Mouse (Mus musculus): ENCODE measurements at regions not wholly inside any gene's neighbourhood (a gene's known extent, or its start where the extent isn't known, plus 50 kb on each side); places are given as distances from the start of the nearest gene placed in this dataset.

DNA sequence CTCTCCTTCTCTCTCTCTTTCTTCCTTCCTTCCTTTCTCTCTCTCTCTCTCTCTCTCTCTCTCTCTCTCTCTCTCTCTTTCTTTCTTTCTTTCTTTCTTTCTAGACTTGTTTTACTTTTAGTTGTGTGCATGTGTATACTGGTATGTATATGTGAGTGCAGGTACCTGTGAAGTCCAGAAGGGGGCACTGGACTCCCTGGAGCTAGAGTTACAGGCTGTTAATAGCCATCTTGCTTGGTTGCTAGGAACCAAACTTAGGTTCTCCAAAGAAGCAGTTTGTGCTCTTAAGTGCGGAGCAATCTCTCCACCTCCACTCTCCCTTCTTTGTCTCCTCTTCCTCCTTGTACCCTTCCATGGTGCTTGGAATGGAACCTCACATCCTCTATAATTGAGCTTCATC lies 77.2 kb downstream of the Gm10604 start:
- DNase-seq = no peak

DNA sequence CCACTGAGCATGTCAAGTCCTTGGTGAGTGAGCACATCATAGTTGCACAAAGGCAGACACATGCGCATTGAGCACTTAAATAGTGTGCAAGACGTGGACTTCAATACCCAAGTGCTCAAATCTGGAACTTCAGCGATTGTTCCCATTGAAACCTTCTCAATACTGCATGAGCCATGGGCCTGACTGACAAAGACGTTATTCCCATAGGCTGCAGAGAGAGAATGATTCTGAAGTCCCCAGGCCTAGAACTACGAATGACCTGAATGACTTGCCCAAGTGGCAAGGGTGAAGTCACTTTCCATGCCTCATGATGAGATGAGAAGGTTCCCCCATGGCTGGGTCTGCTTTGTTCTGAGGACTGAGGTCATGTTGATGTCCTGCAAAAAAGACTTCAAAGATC lies 77.7 kb downstream of the Gm10604 start:
- no peak for DNase-seq

DNA sequence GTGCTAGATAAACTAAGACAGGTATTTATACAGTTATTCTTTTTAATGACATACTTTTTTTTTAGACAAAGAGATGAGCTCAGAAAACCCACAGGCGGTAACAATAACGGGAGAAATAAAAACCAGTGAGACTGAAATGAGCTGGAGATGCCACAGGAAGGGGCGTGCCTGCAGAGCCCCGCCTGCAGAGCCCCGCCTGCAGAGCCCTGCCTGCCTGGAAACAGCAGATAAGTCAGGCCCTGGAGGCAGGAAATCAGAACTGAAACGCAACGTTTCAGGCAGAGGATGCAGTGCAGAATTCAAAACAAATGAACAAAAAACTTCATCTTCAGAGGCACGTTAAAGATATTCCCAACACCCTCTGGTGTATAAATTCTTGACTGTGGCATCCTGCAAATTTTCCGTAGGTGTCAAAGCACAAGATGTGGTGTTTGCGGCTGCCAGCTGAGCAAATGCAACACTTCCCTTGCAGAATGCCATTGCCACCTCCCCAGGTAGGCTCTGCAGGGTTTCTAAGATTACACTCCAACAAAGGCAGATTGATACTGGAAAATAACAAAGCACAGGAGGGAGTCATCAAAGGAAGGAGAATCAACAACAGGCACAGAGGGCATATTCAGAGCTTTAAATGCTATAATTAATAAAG lies 81.0 kb downstream of the Gm10604 start:
- no peak for DNase-seq

DNA sequence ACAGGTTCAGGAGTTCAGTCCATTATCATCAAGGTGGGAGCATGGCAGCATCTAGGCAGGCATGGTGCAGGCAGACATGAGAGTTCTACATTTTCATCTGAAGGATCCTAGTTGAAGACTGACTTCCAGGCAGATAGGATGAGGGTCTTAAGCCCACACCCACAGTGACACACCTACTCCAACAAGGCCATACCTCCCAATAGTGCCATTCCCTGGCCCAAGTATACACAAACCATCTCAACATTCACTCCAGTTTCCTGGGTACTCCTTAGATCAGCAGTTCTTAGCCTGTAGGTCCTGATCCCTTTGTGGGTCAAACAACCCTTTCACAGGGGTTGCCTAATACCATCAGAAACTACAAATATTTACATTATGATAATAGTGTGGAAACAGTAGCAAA lies 83.8 kb downstream of the Gm10604 start:
- no peak for DNase-seq

- peak; percentile 92 for DNase-seq
Measured at GRCm38 (mm10) chr4:11895857-11896825, 84.9 kb downstream of the Gm10604 start.

- DNase-seq = no peak
Measured at GRCm38 (mm10) chr4:11893560-11894205, 87.4 kb downstream of the Gm10604 start.

- peak; percentile 51 for DNase-seq
Measured at GRCm38 (mm10) chr4:11889039-11889600, 91.9 kb downstream of the Gm10604 start.

DNA sequence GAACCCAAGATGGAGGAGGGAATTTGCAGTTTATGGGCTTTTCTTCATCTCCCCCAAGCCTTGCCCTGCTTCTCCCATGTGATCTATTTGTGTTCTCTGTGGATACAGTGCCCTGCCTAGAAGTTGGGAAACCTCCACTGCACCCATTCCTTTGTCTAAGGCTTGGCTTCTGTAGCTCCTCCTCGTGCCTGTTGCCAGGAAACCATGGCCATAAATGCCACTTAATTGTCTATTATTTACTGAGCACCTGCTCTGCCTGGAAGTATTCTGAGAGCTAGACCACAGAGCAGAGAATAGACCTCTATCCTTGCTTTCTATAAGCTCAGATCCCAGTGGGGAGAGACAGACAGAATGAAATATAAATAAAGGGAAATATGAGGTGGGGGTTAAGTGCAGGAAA lies 93.7 kb downstream of the Gm10604 start:
- DNase-seq = no peak

- no peak for DNase-seq
Measured at GRCm38 (mm10) chr4:11885499-11885898, 95.6 kb downstream of the Gm10604 start.

DNA sequence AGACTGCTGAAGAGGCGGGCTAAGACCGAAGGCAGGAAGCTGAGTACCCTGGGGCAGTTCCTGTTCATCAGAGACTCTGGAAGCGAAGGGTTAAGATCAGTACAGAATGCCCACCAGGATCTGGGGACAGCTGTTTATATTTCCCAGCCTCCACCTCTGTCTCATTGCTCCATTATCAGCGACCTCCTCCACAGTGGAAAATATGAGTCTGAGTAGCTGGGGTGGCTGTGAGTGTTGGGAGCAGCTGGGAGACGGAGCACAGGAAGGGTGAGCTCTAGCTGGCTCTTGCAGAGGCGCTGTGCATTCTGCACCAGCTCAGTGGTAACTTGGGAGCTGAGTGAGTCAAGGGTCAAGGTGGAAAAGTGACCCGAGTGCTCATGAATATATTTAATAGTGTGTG lies 96.2 kb downstream of the Gm10604 start:
- DNase-seq = no peak

DNA sequence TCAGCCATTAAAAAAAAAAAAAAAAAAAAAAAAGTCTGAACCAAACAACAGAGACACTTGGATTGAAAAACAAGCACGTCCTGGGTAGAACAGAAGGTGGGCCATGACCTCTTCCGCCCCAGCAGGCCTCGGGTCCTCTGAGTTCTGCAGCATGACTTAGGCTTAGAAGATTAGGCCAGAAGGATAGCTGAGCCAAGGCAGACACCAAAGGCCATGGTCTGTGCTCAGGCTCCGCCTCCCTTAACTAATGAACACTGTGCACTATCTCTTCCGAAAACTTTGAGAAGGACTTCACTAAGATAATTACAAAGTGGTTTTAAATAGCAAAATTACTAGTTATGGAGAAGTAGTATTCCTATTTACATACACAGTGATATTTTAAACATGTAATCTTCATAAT lies 97.8 kb downstream of the Gm10604 start:
- DNase-seq = peak; percentile 61

- DNase-seq = peak; percentile 68
Measured at GRCm38 (mm10) chr4:11882666-11883065, 98.4 kb downstream of the Gm10604 start.

- no peak for DNase-seq
Measured at GRCm38 (mm10) chr4:11878638-11879037, 102.4 kb downstream of the Gm10604 start.

GRCm38 (mm10) chr4:11877945-11878344 lies 103.1 kb downstream of the Gm10604 start:
- no peak for DNase-seq

GRCm38 (mm10) chr4:11876009-11876408 lies 105.1 kb downstream of the Gm10604 start:
- DNase-seq = no peak

GRCm38 (mm10) chr4:11874586-11875264 lies 106.3 kb downstream of the Gm10604 start:
- no peak for DNase-seq

- DNase-seq = no peak
Measured at GRCm38 (mm10) chr4:11872036-11872435, 109.0 kb downstream of the Gm10604 start.

GRCm38 (mm10) chr4:11869721-11870120 lies 111.3 kb downstream of the Gm10604 start:
- DNase-seq = no peak

DNA sequence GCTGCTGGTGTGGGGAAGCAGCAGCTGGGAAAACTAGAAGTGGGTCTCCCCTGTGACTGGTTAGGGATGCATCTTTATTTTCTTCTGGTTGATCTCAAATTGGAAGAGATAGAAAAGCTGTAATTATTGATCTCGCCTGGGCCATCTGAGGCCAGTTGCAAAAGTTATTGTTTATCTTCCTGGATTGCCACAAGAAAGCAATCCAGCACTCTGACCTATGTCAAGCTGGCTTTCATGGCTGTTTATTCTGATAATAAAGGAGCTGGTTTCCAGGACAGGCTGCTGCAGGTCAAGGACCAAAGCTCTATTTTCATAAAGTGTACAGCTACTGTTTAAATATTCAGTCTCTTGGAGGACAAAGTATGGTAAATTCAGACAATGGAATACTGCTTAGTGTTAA lies 112.5 kb downstream of the Gm10604 start:
- DNase-seq = peak; percentile 36
